Comparison of ENCODE assay signal across 8 mouse cellular contexts in genomic region chr11:120188481-120189441, GRCm38 (mm10). TPM values are rescaled to one million over a fixed set of nuclear protein-coding genes. Genes with fewer than 3 reads are reported as not detected.
DNase-seq lines count a peak whose midpoint lies in the region; ATAC-seq lines count a peak whose summit lies in the region.

No protein-coding gene starts in this region.

- peak overlapping the region; percentile 94 for H3K27ac ChIP-seq in embryonic facial prominence, embryonic 15.5 days (replicated peaks)
- H3K27ac ChIP-seq in heart, embryonic 14.5 days (replicated peaks in 1 of 2; ENCODE audit: control insufficient read depth in 1 of 2, insufficient read depth in 1 of 2, low read depth in 2 of 2, low read length in 2 of 2), result peak overlapping the region; percentile 89 to 97
- peak overlapping the region; percentile 97 for H3K27ac ChIP-seq in kidney, embryonic 15.5 days
- peak overlapping the region; percentile 93 for H3K27ac ChIP-seq in lung, embryonic 15.5 days

- ATAC-seq in embryonic facial prominence, embryonic 15.5 days (ENCODE audit: insufficient number of reproducible peaks, low FRiP score, low TSS enrichment, low read depth), result no peak
- ATAC-seq in heart, embryonic 14.5 days (ENCODE audit: insufficient number of reproducible peaks, insufficient read depth, low FRiP score, low read depth), result no peak
- ATAC-seq in kidney, embryonic 15.5 days (replicated peaks; ENCODE audit: low FRiP score), result no peak
- 0 out of 2 replicates have a peak, but pooled peaks have one; percentile 6 for ATAC-seq in lung, embryonic 15.5 days (ENCODE audit: borderline replicate concordance, extremely low read depth, low FRiP score, low TSS enrichment)
- no peak for ATAC-seq in granulocyte monocyte progenitor cell, adult 5-6 weeks (replicated peaks; ENCODE audit: poor library complexity, severe bottlenecking)

- peaks cover 57% of the 10 kb centered on the region for H3K4me1 ChIP-seq in embryonic facial prominence, embryonic 15.5 days
- H3K4me1 ChIP-seq in heart, embryonic 14.5 days (ENCODE audit: control insufficient read depth in 2 of 2, insufficient read depth in 2 of 2, low read length in 2 of 2), result peaks cover 26 to 48% of the 10 kb centered on the region in 2 experiments
- H3K4me1 ChIP-seq in kidney, embryonic 15.5 days, result peaks cover 50% of the 10 kb centered on the region
- H3K4me1 ChIP-seq in lung, embryonic 15.5 days, result peaks cover 44% of the 10 kb centered on the region

- H3K36me3 ChIP-seq in embryonic facial prominence, embryonic 15.5 days, result no peaks in the 10 kb centered on the region
- H3K36me3 ChIP-seq in heart, embryonic 14.5 days (ENCODE audit: control insufficient read depth, insufficient read depth, low read length), result peaks cover 11% of the 10 kb centered on the region; the same call in 1 of the 2 replicates
- H3K36me3 ChIP-seq in kidney, embryonic 15.5 days, result no peaks in the 10 kb centered on the region
- no peaks in the 10 kb centered on the region for H3K36me3 ChIP-seq in lung, embryonic 15.5 days

- 0% methylated on average over 41 of the region's 41 CpGs for WGBS in embryonic facial prominence, embryonic 15.5 days
- under 1% methylated on average over 41 of the region's 41 CpGs for WGBS in heart, embryonic 14.5 days
- under 1% methylated on average over 41 of the region's 41 CpGs for WGBS in kidney, embryonic 15.5 days
- WGBS in lung, embryonic 15.5 days, result under 1% methylated on average over 41 of the region's 41 CpGs

- H3K27me3 ChIP-seq in embryonic facial prominence, embryonic 15.5 days, result no peaks in the 10 kb centered on the region
- no peaks in the 10 kb centered on the region for H3K27me3 ChIP-seq in heart, embryonic 14.5 days (ENCODE audit: control insufficient read depth, insufficient read depth, low read length)
- no peaks in the 10 kb centered on the region for H3K27me3 ChIP-seq in kidney, embryonic 15.5 days
- H3K27me3 ChIP-seq in lung, embryonic 15.5 days, result no peaks in the 10 kb centered on the region

- H3K9me3 ChIP-seq in embryonic facial prominence, embryonic 15.5 days (replicated peaks), result no peaks in the 10 kb centered on the region
- H3K9me3 ChIP-seq in heart, embryonic 14.5 days (ENCODE audit: control insufficient read depth, low read length), result no peaks in the 10 kb centered on the region
- no peaks in the 10 kb centered on the region for H3K9me3 ChIP-seq in kidney, embryonic 15.5 days (replicated peaks)
- H3K9me3 ChIP-seq in lung, embryonic 15.5 days, result no peaks in the 10 kb centered on the region

- peak overlapping the region; percentile 79 for H3K4me2 ChIP-seq in embryonic facial prominence, embryonic 15.5 days (replicated peaks)
- H3K4me2 ChIP-seq in heart, embryonic 14.5 days (ENCODE audit: low read length), result peak overlapping the region; percentile 94
- peak overlapping the region; percentile 76 for H3K4me2 ChIP-seq in kidney, embryonic 15.5 days
- H3K4me2 ChIP-seq in lung, embryonic 15.5 days, result peak overlapping the region; percentile 87

- H3K9ac ChIP-seq in embryonic facial prominence, embryonic 15.5 days, result peak overlapping the region; percentile 84
- peak overlapping the region; percentile 98 for H3K9ac ChIP-seq in heart, embryonic 14.5 days (ENCODE audit: low read length)
- peak overlapping the region; percentile 92 for H3K9ac ChIP-seq in kidney, embryonic 15.5 days
- H3K9ac ChIP-seq in lung, embryonic 15.5 days, result peak overlapping the region; percentile 83

- H3K4me3 ChIP-seq in embryonic facial prominence, embryonic 15.5 days (replicated peaks), result peak overlapping the region; percentile 78
- H3K4me3 ChIP-seq in heart, embryonic 14.5 days (ENCODE audit: control insufficient read depth in 1 of 2, insufficient read depth in 1 of 2, low read depth in 1 of 2, low read length in 2 of 2), result peak overlapping the region; percentile 73 to 85
- H3K4me3 ChIP-seq in kidney, embryonic 15.5 days (replicated peaks), result peak overlapping the region; percentile 74
- peak overlapping the region; percentile 63 for H3K4me3 ChIP-seq in lung, embryonic 15.5 days

- DNase-seq in ES-CJ7 (ENCODE audit: low read depth, low spot score), result peak; percentile 48
- peak; percentile 70 for DNase-seq in adrenal gland, postnatal 10 days
- DNase-seq in right cerebral cortex, postnatal 14 days, result peak; percentile 35

RNA-seq across cellular contexts. Expression of gene Slc38a10, which starts 37.6 kb away (rescaled TPM):
- 100 to 1,000 TPM; 113 to 117 TPM for total RNA-seq in adrenal gland, postnatal 10 days (2021)
- 90.2 and 94.5 TPM in 2 replicates for polyA plus RNA-seq in embryonic facial prominence, embryonic 15.5 days (2015; fragmentation: Nextera tagmentation; extraction: Ambion mirVana)
- polyA plus RNA-seq in heart, embryonic 14.5 days (2014; fragmentation: Nextera tagmentation; extraction: Ambion mirVana), result 68.8 and 74.1 TPM in 2 replicates
- polyA plus RNA-seq in kidney, embryonic 15.5 days (2015; fragmentation: Nextera tagmentation; extraction: Ambion mirVana), result 109 and 115 TPM in 2 replicates
- polyA plus RNA-seq in lung, embryonic 15.5 days (2015; fragmentation: Nextera tagmentation; extraction: Ambion mirVana), result 91.2 and 92.1 TPM in 2 replicates
- total RNA-seq in granulocyte monocyte progenitor cell, adult 5-6 weeks (2014; fragmentation: Nextera tagmentation), result 58.8 and 62.4 TPM in 2 replicates
- total RNA-seq in granulocyte monocyte progenitor cell, adult 5-6 weeks (2017), result 43.5 and 51.5 TPM in 2 replicates

RNA-seq across cellular contexts. Expression of gene Bahcc1, which starts 44.0 kb away (rescaled TPM):
- total RNA-seq in adrenal gland, postnatal 10 days (2021), result 10 to 100 TPM; 13.8 to 20.5 TPM
- 7.9 and 9.3 TPM in 2 replicates for polyA plus RNA-seq in embryonic facial prominence, embryonic 15.5 days (2015; fragmentation: Nextera tagmentation; extraction: Ambion mirVana)
- 8.8 and 9.1 TPM in 2 replicates for polyA plus RNA-seq in heart, embryonic 14.5 days (2014; fragmentation: Nextera tagmentation; extraction: Ambion mirVana)
- polyA plus RNA-seq in kidney, embryonic 15.5 days (2015; fragmentation: Nextera tagmentation; extraction: Ambion mirVana), result 11.8 and 14.1 TPM in 2 replicates
- polyA plus RNA-seq in lung, embryonic 15.5 days (2015; fragmentation: Nextera tagmentation; extraction: Ambion mirVana), result 8.7 and 9.2 TPM in 2 replicates
- 22.5 and 22.9 TPM in 2 replicates for total RNA-seq in granulocyte monocyte progenitor cell, adult 5-6 weeks (2014; fragmentation: Nextera tagmentation)
- 4.7 and 5.9 TPM in 2 replicates for total RNA-seq in granulocyte monocyte progenitor cell, adult 5-6 weeks (2017)
